Mouse (Mus musculus): ENCODE measurements at regions not wholly inside any gene's neighbourhood (a gene's known extent, or its start where the extent isn't known, plus 50 kb on each side); places are given as distances from the start of the nearest gene placed in this dataset.

DNA sequence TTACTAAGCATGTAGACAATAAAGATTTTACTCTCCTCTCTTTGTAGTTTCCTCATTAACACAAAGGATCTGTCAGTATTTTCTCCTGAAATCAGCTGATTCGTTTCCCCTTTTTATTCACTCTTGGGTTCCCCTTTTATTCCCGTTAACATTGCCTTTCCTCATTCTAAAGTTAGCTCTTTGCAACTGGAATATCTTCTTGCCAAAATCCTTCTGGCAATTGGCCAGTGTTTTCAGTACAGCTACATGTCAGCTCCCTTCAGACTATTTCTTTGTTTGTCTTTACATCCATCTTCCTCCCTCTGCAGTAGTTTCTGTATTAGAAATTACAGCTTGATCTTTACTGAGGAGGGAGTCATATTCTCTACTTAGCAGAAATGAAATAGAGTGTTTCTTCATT lies 51.4 kb upstream of the Nova1 start:
- ATAC-seq (ENCODE audit: insufficient number of reproducible peaks, low FRiP score, low TSS enrichment), result no peak
